Mouse (Mus musculus) limb, embryonic 12.5 days (tissue): ENCODE measurements around the gene Rbm46. TPM values are rescaled to one million over a fixed set of nuclear protein-coding genes. Genes with fewer than 3 reads are reported as not detected.

Source experiments
- ATAC-seq: fragments of 200-750 bp; cut with Nextera tagmentation; 2 replicates; pipeline ENCODE4 v1.8.0; 2017; ENCODE audit warnings: low read depth, moderate TSS enrichment; ENCODE audit not compliant: insufficient number of reproducible peaks, insufficient read depth, low FRiP score, low TSS enrichment
- H3K27ac ChIP-seq: fragments of 300-500 bp; sonication (generic); 2 replicates; pipeline ENCODE4 v1.5.1; 2016; ENCODE audit warnings: mild to moderate bottlenecking, moderate library complexity
- H3K27me3 ChIP-seq: fragments of 300-500 bp; sonication (generic); 2 replicates; pipeline ENCODE4 v1.6.1; 2016; ENCODE audit warnings: mild to moderate bottlenecking, moderate library complexity
- H3K36me3 ChIP-seq: fragments of 300-500 bp; sonication (generic); 2 replicates; pipeline ENCODE4 v1.6.1; 2016; ENCODE audit warnings: mild to moderate bottlenecking, moderate library complexity
- H3K4me1 ChIP-seq: fragments of 300-500 bp; sonication (generic); replicated peaks from 2 replicates; pipeline ENCODE4 v1.6.1; 2016
- H3K4me2 ChIP-seq: fragments of 300-500 bp; sonication (generic); 2 replicates; pipeline ENCODE4 v1.6.1; 2016; ENCODE audit warnings: mild to moderate bottlenecking, moderate library complexity
- H3K4me3 ChIP-seq: fragments of 300-500 bp; sonication (generic); replicated peaks from 2 replicates; pipeline ENCODE4 v1.5.1; 2016; ENCODE audit warnings: mild to moderate bottlenecking
- H3K9ac ChIP-seq: fragments of 300-500 bp; sonication (generic); replicated peaks from 2 replicates; pipeline ENCODE4 v1.6.1; 2016; ENCODE audit warnings: mild to moderate bottlenecking, moderate library complexity
- H3K9me3 ChIP-seq: fragments of 300-500 bp; sonication (generic); 2 replicates; pipeline ENCODE4 v1.6.1; 2016; ENCODE audit warnings: mild to moderate bottlenecking, moderate library complexity
- WGBS: fragments of 180-500 bp; shearing (Covaris S2); methylation state at CpG from one replicate; pipeline ENCODE4 v1.1.7; 2016; 5-methylcytosine and 5-hydroxymethylcytosine counted together
- polyA plus RNA-seq: library from polyadenylated mRNA; unstranded; fragments of >200 nt; fragmentation: Nextera tagmentation; extraction: Ambion mirVana; gene quantifications from 2 replicates; pipeline ENCODE4 v1.2.1, GENCODE M21; 2016

The Rbm46 gene
- polyA plus RNA-seq: 3.0 and 4.0 TPM in 2 replicates

DNA sequence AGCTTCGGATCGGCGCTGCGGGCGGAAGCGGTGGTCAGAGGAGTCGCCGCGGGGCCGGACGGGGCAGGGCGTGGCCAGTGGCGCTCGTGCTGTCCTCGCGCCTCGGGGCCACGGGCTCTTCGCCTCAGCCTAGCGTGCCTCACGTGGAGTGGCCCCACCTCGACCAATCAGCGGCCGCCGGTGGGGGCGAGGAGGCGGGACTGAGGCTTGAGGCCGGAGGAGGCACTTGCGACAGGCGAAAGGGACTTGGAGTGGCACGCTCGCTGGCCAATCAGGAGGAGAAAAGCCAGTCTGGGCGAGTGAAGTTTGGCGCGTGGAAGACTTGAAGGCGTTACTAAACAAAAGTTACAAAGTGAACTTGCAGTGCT is at the start of gene Rbm46:
Gene Rbm46, minus strand, starts transcription at position 112 of the 368 bp plus-strand sequence.
- H3K9ac ChIP-seq: peak within 1 kb of the TSS; percentile 23; the same call in 1 of the 2 replicates
- H3K27me3 ChIP-seq: peaks cover 22% of the 10 kb centered on the region
- WGBS: 21% methylated on average over 36 of the region's 36 CpGs
- 0 out of 2 replicates have a peak, but pooled peaks cover 5% of the 10 kb centered on the region for H3K4me1 ChIP-seq
- H3K4me3 ChIP-seq: peak within 1 kb of the TSS; percentile 42
- peak within 1 kb of the TSS; percentile 56 for H3K4me2 ChIP-seq
- no peaks in the 10 kb centered on the region; the same call in 1 of the 2 replicates for H3K9me3 ChIP-seq
- H3K36me3 ChIP-seq: no peaks in the 10 kb centered on the region
- no peak within 1 kb of the TSS for H3K27ac ChIP-seq
- peak; percentile 79 for ATAC-seq

DNA sequence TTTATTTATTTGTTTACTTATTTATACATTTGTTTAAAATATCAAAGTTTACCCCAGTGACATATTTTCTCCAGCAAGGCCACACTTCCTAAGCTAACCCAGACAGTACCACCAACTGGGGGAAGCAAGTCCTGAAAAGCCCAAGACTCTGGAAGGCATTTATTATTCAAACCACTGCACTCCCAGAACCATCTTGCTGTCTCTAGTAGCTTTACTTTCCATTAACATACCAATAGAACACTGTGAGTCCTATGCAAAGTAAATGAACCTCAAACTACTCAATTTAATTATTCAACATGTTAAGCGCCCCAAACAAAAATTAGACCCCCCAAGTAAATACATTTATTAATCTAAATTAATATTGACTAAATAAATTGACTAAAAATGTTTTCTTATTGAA is 39.3 kb upstream of the Rbm46 start:
- 46% methylated on average over 1 of the region's 1 CpGs for WGBS
- Histone ChIP-seq H3K27me3 (no peaks in the 10 kb centered on the region), H3K4me3 (no peak overlapping the region), H3K27ac (no peak overlapping the region), H3K4me2 (no peak overlapping the region), H3K36me3 (no peaks in the 10 kb centered on the region), H3K4me1 (no peaks in the 10 kb centered on the region), H3K9ac (no peak overlapping the region), H3K9me3 (no peaks in the 10 kb centered on the region)
- no peak for ATAC-seq

DNA sequence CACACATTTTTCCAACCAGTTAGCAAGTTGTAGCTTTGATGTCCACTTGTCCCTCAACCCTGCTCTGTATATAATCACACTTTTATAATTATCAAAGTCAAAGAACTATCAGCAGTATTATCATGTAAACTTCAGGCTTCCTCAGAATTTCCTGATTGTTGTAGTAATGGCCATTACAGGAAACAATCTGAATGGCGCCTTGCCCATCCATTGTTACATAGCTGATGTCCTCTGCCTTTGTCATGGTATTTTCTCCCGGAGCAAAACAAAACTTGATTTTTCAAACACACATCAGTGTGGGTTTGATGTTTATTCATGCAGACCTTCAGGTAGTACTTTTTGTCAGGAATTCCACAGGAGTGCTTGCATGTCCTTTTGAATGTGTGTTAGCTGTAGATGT is 32.4 kb upstream of the Rbm46 start:
- H3K27ac ChIP-seq: no peak overlapping the region
- 92% methylated on average over 2 of the region's 2 CpGs for WGBS
- H3K9ac ChIP-seq: no peak overlapping the region
- H3K4me2 ChIP-seq: no peak overlapping the region
- H3K9me3 ChIP-seq: no peaks in the 10 kb centered on the region
- peaks cover 4% of the 10 kb centered on the region; the same call in 1 of the 2 replicates for H3K4me1 ChIP-seq
- H3K36me3 ChIP-seq: no peaks in the 10 kb centered on the region
- no peak overlapping the region for H3K4me3 ChIP-seq
- no peak for ATAC-seq
- H3K27me3 ChIP-seq: peaks cover 26% of the 10 kb centered on the region

DNA sequence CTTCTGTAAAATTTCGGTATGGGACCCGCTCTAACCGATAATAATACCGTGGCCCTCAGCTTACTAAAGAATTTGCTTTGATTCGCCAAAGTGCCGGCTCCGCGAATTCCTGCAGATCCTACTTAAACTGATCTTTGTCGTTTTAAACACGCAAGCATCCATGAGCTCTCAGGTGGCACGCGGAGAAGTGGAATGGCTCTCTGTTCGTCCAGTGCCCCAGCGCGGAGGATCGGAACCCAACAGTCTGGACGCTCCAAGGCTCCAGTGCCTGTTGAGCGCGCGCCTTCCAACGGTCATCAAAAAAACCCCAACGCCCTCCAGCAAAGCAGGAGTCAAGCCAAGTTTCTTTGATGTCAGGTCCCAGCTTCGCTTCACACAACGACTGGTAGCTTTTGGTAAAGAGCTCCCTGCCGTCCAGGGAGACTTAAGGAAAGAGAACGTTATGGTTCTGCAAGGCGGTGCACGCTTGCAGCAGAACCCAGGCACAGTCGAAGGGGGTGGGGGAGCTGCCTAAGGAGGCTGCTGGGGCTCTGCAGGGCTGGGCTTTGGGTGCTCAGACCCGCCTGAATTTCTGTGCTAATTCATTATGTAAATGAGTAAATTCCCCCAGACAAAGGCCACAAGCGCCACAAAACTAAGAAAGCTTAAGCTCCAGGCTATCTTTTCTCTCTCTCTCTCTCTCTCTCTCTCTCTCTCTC is 28.1 kb upstream of the Rbm46 start:
- no peaks in the 10 kb centered on the region for H3K36me3 ChIP-seq
- H3K4me2 ChIP-seq: peak overlapping the region; percentile 84
- 0 out of 2 replicates have a peak overlapping the region, but pooled peaks have one; percentile 4 for H3K9ac ChIP-seq
- no peak overlapping the region for H3K27ac ChIP-seq
- peaks cover 38% of the 10 kb centered on the region for H3K27me3 ChIP-seq
- no peak for ATAC-seq
- H3K9me3 ChIP-seq: no peaks in the 10 kb centered on the region
- H3K4me3 ChIP-seq: peak overlapping the region; percentile 47
- WGBS: 1% methylated on average over 31 of the region's 31 CpGs
- H3K4me1 ChIP-seq: peaks cover 9% of the 10 kb centered on the region; the same call in 1 of the 2 replicates

DNA sequence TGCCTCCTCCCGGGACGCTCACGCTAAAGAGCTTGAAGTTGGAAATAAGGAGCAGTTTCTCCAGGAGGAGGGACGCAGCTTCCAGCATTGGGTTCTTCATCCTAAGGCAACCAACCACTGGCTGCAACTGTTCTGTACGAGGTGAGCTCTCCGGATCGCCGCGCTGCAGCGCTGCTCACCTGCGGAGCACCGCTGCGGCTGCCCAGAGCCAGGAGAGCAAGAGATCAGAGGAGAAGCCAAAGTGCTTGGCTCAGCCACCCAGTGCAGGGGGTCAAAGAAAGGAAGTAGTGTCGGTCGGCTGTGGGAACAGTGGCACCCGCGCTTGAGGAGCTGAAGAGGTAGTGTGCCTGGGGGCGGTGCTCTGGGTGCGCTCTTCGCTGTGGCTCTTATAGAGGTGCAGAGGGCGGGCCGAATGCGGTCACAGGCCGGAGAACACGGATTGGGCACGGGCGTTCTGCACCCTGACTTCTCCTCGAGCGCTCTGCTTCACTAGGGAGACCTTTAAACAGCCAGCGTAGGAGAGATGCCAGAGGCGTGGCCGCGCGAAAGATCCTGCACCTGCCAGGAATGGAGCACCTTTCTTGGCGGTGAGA is 27.4 kb upstream of the Rbm46 start, which contains the start of gene Lrat:
Gene Lrat, minus strand, starts transcription at position 361 of the 593 bp plus-strand sequence.
- 0 out of 2 replicates have a peak within 1 kb of the TSS, but pooled peaks have one; percentile 4 for H3K9ac ChIP-seq
- WGBS: 1% methylated on average over 35 of the region's 35 CpGs
- H3K4me1 ChIP-seq: peaks cover 9% of the 10 kb centered on the region; the same call in 1 of the 2 replicates
- no peaks in the 10 kb centered on the region for H3K36me3 ChIP-seq
- peaks cover 38% of the 10 kb centered on the region for H3K27me3 ChIP-seq
- H3K27ac ChIP-seq: no peak within 1 kb of the TSS
- peak within 1 kb of the TSS; percentile 84 for H3K4me2 ChIP-seq
- no peaks in the 10 kb centered on the region for H3K9me3 ChIP-seq
- no peak for ATAC-seq
- peak within 1 kb of the TSS; percentile 47 for H3K4me3 ChIP-seq

DNA sequence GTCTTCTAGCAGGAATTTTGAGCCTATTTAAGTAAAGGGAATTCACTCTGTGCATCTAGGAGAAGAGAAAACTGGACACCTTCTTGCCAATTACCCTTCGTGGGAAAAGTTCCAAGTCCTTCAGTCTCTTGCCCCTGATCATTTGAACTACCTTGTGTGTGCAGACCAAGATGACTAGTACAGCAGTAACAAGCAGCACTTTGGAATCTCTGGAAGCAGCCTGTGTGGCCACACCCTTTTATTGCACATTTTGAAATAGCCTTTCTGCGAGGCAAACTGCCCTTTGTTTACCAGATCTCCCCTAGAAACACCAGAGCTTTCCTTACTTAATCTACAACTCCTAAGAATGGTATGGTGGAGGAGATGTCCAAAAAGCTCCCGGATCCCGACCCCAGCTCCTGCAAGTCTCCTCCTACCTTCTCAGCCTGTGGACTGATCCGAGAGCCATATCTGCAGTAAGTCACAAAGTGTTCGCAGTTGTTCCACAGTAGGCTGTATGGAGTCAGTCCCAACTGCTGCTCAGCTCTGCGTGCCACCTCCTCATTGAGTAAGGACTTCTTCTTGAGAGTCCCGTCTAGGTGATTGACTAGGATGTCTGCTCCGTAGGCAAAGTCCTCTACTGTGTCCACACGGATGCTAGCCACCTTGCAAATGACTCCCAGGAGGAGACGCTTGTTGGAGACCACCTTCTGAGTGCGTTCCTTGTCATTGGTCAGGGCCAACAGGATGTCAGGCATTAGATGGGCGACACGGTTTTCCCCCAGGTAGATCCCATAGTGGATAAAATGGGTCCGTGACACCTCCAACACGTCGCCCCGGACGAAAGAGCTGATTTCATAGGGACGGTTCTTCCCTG is 26.7 kb upstream of the Rbm46 start:
- Histone ChIP-seq H3K27me3 (peaks cover 38% of the 10 kb centered on the region), H3K27ac (no peak overlapping the region), H3K36me3 (no peaks in the 10 kb centered on the region), H3K4me3 (peak overlapping the region; percentile 47), H3K9me3 (no peaks in the 10 kb centered on the region), H3K9ac (no peak overlapping the region), H3K4me1 (peaks cover 9% of the 10 kb centered on the region; the same call in 1 of the 2 replicates), H3K4me2 (peak overlapping the region; percentile 84)
- 23% methylated on average over 20 of the region's 20 CpGs for WGBS
- ATAC-seq: no peak

DNA sequence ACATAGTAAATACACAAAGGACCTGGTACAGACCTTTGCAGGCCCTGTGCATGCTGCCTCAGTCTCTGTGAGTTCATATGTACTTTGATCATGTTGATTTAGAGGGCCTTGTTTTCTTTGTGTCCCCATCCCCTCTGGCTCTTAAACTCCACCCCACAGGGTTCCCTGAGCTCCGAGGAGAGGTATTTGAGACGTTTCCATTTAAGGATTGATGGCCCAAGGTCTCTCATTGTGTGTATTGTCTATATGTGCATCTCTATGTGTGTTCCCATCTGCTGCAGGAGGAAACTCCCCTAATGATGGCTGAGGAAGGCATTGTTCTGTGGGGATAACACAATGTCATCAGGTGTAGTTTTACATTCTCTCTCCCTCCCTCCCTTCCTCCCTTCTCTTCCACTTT is 12.6 kb upstream of the Rbm46 start:
- WGBS: 34% methylated on average over 2 of the region's 2 CpGs
- Histone ChIP-seq H3K27me3 (no peaks in the 10 kb centered on the region), H3K4me3 (no peak overlapping the region), H3K4me1 (no peaks in the 10 kb centered on the region), H3K27ac (no peak overlapping the region), H3K9me3 (no peaks in the 10 kb centered on the region), H3K36me3 (no peaks in the 10 kb centered on the region), H3K9ac (no peak overlapping the region), H3K4me2 (no peak overlapping the region)
- ATAC-seq: no peak

DNA sequence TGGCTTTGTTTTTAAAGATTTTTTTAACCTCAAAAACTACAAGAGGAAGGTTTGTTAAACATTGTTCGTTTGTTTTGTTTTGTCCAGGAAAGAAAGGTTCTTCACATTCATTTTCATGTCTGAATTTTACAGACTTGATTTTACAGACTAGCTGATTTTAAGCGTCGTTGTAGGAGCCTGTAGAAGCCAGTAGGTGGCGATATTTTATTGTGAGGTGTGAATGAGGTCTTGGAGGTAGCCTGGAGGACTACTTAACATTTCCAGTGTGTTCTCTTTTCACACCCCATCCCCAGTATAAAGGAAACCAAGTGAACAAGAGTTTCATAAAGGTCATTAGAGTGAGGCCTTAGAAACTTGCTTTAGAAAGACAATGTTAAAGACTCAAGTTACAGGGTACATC is 975 bp upstream of the Rbm46 start:
- Histone ChIP-seq H3K27me3 (peaks cover 22% of the 10 kb centered on the region), H3K9me3 (no peaks in the 10 kb centered on the region; the same call in 1 of the 2 replicates), H3K4me3 (no peak overlapping the region), H3K9ac (no peak overlapping the region), H3K4me1 (0 out of 2 replicates have a peak, but pooled peaks cover 5% of the 10 kb centered on the region), H3K4me2 (no peak overlapping the region), H3K27ac (no peak overlapping the region), H3K36me3 (no peaks in the 10 kb centered on the region)
- WGBS: 7% methylated on average over 4 of the region's 4 CpGs
- ATAC-seq: no peak

DNA sequence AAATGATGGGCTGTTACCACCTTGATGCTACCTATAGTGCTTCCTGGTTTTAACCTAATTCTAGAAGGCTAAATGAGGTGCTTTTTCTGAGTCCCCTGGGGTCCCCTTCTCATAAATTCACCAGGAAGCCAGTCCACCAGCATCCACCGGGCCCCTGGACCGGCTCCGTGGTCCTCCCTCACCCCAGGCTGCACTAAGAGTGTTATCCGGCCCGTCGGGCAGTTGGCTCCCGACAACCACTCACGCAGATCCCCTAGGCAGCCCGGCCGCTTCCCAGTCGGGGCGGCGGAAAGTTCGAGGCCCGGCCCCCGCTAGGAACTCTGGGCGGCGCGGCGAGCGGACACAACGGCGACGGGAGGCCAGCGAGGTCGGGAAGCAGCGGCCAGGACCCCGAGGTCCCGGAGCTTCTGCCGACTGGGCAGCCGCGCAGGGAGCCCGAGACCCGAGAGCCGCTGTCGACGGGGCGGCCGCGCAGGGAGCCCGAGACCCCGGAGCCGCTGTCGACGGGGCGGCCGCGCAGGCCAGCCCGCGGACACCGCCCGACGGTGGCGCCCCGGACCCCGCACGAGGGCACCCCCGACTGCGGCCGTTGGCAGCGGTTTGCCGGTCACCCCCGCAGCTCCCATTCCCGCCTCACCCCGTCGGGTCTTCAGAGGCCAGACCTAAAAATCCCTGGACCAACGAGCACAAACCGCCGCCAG is 462 bp downstream of the Rbm46 start:
- peaks cover 22% of the 10 kb centered on the region for H3K27me3 ChIP-seq
- peak overlapping the region; percentile 42 for H3K4me3 ChIP-seq
- H3K27ac ChIP-seq: no peak overlapping the region
- ATAC-seq: peak; percentile 33; the same call in 1 of the 2 replicates
- H3K9me3 ChIP-seq: no peaks in the 10 kb centered on the region; the same call in 1 of the 2 replicates
- peak overlapping the region; percentile 23; the same call in 1 of the 2 replicates for H3K9ac ChIP-seq
- no peaks in the 10 kb centered on the region for H3K36me3 ChIP-seq
- 20% methylated on average over 52 of the region's 69 CpGs for WGBS
- H3K4me2 ChIP-seq: peak overlapping the region; percentile 56
- 0 out of 2 replicates have a peak, but pooled peaks cover 5% of the 10 kb centered on the region for H3K4me1 ChIP-seq

DNA sequence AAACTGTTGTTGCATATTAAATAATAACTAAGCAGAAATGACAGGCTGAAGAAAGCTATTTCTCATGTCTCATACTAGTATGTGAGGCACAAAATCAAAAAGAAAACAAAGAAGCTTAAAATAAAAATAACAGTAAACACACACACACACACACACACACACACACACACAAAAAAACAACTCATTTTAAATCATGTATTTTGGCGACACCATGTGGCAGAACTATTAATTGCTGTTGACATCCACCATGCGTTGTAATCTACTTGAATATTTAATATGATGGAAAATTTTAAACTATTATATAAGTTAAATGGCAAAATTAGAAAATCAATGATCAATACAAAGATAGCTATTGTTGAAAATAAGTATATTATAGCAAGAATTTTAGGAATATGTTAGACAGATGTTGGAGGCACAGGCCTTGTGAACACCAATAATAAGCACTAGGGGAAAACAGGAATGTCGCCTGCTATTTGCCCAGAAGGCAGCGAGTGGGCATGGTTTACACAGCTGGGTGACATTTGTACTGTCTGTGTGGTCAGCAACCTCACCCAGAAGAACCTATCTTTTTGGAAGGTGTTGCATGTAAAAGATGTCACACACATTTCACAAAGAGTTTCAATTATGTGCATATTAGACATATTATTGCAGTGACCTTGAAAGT is 18.7 kb downstream of the Rbm46 start:
- no peak for ATAC-seq
- Histone ChIP-seq H3K9ac (no peak overlapping the region), H3K9me3 (no peaks in the 10 kb centered on the region), H3K27me3 (no peaks in the 10 kb centered on the region), H3K4me3 (no peak overlapping the region), H3K36me3 (no peaks in the 10 kb centered on the region), H3K4me2 (no peak overlapping the region), H3K27ac (no peak overlapping the region), H3K4me1 (no peaks in the 10 kb centered on the region)
- 23% methylated on average over 4 of the region's 4 CpGs for WGBS
